Mouse (Mus musculus) lung, postnatal 10 days (tissue): ENCODE measurements around the gene Kazn.

Experiments
- DNase-seq: peaks from one replicate; pipeline ENCODE4 v3.0.0; 2021

Gene Kazn

DNA sequence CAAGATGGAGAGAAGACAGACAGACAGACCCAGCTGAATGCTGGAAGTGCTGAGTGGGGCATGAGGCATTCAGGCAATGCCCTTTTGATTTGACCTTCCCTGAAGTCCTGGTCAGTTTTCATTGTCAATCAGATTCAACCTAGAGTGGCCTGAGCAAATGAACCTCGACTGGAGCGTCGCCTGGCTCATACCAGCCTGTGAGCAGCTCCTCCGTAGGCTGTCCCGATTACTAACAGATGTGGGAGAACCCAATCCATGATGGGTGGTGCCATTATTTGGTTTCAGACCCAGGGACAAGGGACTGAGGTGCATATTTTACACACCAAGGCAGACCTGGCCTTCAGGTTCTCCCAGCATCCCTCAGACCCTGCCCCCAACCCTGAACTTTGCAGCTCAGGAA, 1.7 kb upstream of the Kazn start:
- DNase-seq, result no peak

GRCm38 (mm10) chr4:142238486-142239239, 538 bp downstream of the Kazn start:
- DNase-seq, result peak; percentile 81

GRCm38 (mm10) chr4:142238041-142238440, 1.2 kb downstream of the Kazn start:
- peak; percentile 75 for DNase-seq

- DNase-seq, result no peak
Measured at GRCm38 (mm10) chr4:142236681-142237080, 2.5 kb downstream of the Kazn start.

GRCm38 (mm10) chr4:142235426-142235825, 3.8 kb downstream of the Kazn start:
- DNase-seq, result peak; percentile 65

DNA sequence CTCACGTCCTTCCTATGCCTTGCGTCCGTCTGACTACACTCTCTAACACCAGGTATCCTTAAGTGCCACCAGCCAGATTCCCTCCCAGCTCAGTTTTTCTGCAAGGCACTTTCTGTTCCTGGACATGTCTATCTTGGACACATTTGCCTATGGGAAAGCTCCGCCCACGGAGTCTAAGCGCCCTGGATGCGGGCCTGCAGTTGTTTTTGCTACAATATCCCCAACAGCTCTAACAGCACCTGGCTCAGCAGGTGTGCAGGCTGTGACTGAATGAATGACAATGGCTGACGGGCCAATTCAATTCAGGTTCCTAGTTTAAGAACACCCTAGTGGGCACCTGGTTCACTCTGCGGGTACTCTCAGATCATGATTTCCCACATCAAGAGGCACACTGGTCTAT, 4.4 kb downstream of the Kazn start:
- no peak for DNase-seq

DNA sequence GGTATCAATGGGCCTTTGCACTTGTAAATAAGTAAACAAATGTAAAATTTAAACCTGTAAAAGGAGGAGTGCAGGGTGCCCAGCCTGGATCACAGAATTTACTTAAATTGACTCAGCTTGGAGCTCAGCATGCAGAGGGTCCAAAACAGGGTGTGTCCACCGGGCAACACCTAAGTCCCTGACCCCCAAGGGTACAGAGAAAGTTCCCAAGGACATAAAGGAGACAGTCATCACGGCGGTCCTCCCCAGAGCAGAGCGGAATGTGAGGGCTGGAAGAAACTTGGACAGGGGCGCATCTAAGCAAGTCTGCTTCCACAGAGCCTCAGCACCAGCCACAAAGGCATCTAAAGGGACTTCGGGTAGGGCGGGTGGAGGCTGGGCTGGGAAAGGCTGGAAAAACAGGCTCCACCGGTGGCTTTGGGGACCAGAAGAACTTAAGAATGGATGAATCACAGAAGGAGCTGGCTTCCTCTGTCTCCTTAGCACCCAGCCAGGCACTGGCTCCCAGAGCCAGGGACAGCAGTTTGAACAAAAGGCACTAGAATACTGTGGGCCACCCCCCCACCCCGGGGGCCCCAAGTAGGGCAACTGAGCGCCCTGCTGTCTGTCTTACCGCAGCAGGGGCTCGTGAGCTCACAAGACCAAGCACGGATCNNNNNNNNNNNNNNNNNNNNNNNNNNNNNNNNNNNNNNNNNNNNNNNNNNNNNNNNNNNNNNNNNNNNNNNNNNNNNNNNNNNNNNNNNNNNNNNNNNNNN, 10.2 kb downstream of the Kazn start:
- peak; percentile 30 for DNase-seq

- peak; percentile 69 for DNase-seq
Measured at GRCm38 (mm10) chr4:142223898-142224645, 15.1 kb downstream of the Kazn start.

- DNase-seq, result no peak
Measured at GRCm38 (mm10) chr4:142222385-142222784, 16.8 kb downstream of the Kazn start.

GRCm38 (mm10) chr4:142221757-142222072, 17.5 kb downstream of the Kazn start:
- DNase-seq, result no peak

GRCm38 (mm10) chr4:142221025-142221756, 18.0 kb downstream of the Kazn start:
- peak; percentile 65 for DNase-seq

- no peak for DNase-seq
Measured at GRCm38 (mm10) chr4:142218997-142219396, 20.2 kb downstream of the Kazn start.

GRCm38 (mm10) chr4:142217048-142217447, 22.2 kb downstream of the Kazn start:
- DNase-seq, result no peak

GRCm38 (mm10) chr4:142215760-142216159, 23.4 kb downstream of the Kazn start:
- no peak for DNase-seq

GRCm38 (mm10) chr4:142214532-142214931, 24.7 kb downstream of the Kazn start:
- DNase-seq, result peak; percentile 55

GRCm38 (mm10) chr4:142212425-142212824, 26.8 kb downstream of the Kazn start:
- peak; percentile 28 for DNase-seq

GRCm38 (mm10) chr4:142209884-142210283, 29.3 kb downstream of the Kazn start:
- no peak for DNase-seq

- DNase-seq, result no peak
Measured at GRCm38 (mm10) chr4:142209476-142209875, 29.7 kb downstream of the Kazn start.

DNA sequence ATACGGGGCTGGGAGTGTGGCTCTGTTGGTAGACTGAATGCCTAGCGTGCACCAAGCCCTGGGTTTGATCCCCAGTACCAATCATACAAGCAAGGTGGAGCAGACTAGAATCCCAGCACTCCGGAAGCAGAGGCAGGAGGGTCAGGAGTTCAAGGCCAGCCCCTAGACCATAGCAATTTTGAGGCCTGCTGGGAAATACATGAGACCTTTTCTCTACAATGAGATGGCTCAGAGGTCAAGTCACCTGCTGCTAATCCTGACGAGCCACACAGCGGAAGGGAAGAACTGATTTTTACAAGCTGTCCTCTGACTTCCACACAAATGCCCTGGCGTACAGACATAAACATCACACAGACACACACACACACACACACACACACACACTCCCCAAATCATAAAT, 33.5 kb downstream of the Kazn start:
- no peak for DNase-seq

DNA sequence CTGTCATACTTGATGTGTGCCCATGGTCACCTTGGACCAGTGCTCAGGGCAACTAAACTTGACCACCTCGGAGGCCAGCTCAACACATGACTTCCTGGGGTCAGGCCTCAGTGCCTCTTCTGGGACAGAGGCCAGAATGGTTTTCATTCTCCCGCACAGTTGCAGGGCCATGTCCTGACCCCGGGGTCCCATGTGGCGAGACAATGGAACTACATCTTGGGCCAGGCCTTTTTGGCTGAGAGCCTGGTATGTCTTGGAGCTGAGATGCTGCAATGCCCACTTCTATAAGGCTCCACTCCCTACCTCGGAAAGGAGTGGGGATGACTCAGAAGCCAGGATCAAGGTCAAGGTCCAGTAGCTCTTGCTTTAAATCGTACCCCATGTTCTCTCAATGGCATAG, 42.6 kb downstream of the Kazn start:
- peak; percentile 72 for DNase-seq

DNA sequence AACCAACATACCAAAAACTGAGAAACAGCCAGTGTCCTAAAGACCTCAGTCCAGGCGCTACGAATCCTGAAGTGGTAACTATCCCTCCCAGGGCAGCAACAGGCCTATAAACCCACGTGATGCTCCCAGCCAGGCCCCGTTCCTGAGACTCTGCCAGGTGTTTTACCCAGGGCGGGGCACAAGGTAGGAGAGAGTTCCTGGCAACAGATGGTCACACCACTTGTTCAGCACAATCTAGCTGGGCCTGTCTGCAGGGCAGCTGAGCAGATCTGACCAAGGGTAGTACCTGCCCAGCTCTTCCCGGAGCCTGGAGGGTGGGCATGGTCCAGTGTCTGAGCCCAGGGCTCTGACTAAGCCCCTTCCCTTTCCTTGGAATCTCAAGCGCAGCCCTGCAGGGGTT, 45.4 kb downstream of the Kazn start:
- peak; percentile 70 for DNase-seq

DNA sequence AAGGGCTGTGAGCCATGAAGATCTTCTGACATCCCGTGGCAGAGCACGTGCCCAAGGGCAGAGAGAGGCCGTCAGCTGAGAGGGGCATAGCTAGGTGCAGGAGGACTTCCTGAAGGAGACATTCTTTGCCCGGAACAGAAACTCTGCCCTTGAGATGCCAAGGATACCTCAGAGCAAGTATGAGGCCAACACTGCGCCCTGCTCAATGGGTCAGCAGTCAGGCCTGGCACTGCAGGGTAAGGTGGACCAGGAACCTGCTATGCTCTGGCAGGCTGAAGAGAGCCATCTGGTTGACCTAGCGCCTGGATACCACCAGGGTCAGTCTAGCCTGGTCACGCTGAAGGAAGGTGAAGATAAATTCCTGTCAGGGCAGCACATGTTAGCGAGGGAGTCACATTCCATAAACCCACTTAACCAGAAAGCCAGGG, 46.0 kb downstream of the Kazn start:
- DNase-seq, result no peak

- no peak for DNase-seq
Measured at GRCm38 (mm10) chr4:142189960-142190359, 49.2 kb downstream of the Kazn start.
